ENCODE assay signal across 8 mouse cellular contexts in genomic region chr14:76151820-76152161, GRCm38 (mm10). TPM values are rescaled to one million over a fixed set of nuclear protein-coding genes. Genes with fewer than 3 reads are reported as not detected.
A peak's percentile ranks its signal among the peaks of the same experiment; 100 is the strongest.
DNase-seq lines count a peak whose midpoint lies in the region; ATAC-seq and TF ChIP-seq lines count a peak whose summit lies in the region.

No protein-coding gene starts in this region.

- H3K36me3 ChIP-seq in megakaryocyte, embryonic 14.5 days (replicated peaks; ENCODE audit: low read length): no peaks in the 10 kb centered on the region
- H3K36me3 ChIP-seq in limb, embryonic 14.5 days (ENCODE audit: control insufficient read depth, insufficient read depth, low read length): no peaks in the 10 kb centered on the region
- H3K36me3 ChIP-seq in stomach, embryonic 15.5 days: no peaks in the 10 kb centered on the region

- peak overlapping the region; percentile 70 for H3K4me2 ChIP-seq in limb, embryonic 14.5 days (replicated peaks; ENCODE audit: low read depth, low read length, severe bottlenecking)
- H3K4me2 ChIP-seq in stomach, embryonic 15.5 days: peak overlapping the region; percentile 63

- peak overlapping the region; percentile 77 for H3K4me3 ChIP-seq in cerebellum, adult 2 months (replicated peaks; ENCODE audit: insufficient read depth, low read depth, low read length)
- peak overlapping the region; percentile 95 for H3K4me3 ChIP-seq in megakaryocyte, embryonic 14.5 days (replicated peaks)
- H3K4me3 ChIP-seq in limb, embryonic 14.5 days (replicated peaks; ENCODE audit: low read length): peak overlapping the region; percentile 75
- peak overlapping the region; percentile 73 for H3K4me3 ChIP-seq in stomach, embryonic 15.5 days (replicated peaks)

- no peaks in the 10 kb centered on the region for H3K27me3 ChIP-seq in cerebellum, adult 2 months (ENCODE audit: control insufficient read depth, insufficient read depth, low read length)
- peaks cover 9% of the 10 kb centered on the region for H3K27me3 ChIP-seq in megakaryocyte, embryonic 14.5 days (replicated peaks)
- H3K27me3 ChIP-seq in limb, embryonic 14.5 days (ENCODE audit: control insufficient read depth, insufficient read depth, low read length): no peaks in the 10 kb centered on the region
- H3K27me3 ChIP-seq in stomach, embryonic 15.5 days (replicated peaks): no peaks in the 10 kb centered on the region

- ATAC-seq in megakaryocyte, adult 5-6 weeks (ENCODE audit: poor library complexity, severe bottlenecking): no peak
- ATAC-seq in limb, embryonic 14.5 days (ENCODE audit: low FRiP score, low read depth): no peak
- no peak for ATAC-seq in stomach, embryonic 15.5 days (ENCODE audit: insufficient read depth, low FRiP score, low read depth)

- peak overlapping the region; percentile 84 for H3K9ac ChIP-seq in limb, embryonic 14.5 days (ENCODE audit: low read depth, low read length, severe bottlenecking)
- H3K9ac ChIP-seq in stomach, embryonic 15.5 days: no peak overlapping the region; the same call in 1 of the 2 replicates

- H3K9me3 ChIP-seq in megakaryocyte, embryonic 14.5 days: no peaks in the 10 kb centered on the region
- no peaks in the 10 kb centered on the region for H3K9me3 ChIP-seq in limb, embryonic 14.5 days (ENCODE audit: control insufficient read depth, low read length)
- H3K9me3 ChIP-seq in stomach, embryonic 15.5 days: no peaks in the 10 kb centered on the region

- H3K4me1 ChIP-seq in cerebellum, adult 2 months (ENCODE audit: control insufficient read depth, insufficient read depth, low read length): peaks cover 3% of the 10 kb centered on the region; the same call in 1 of the 2 replicates
- peaks cover 39% of the 10 kb centered on the region for H3K4me1 ChIP-seq in megakaryocyte, embryonic 14.5 days
- peaks cover 11% of the 10 kb centered on the region; the same call in 1 of the 2 replicates for H3K4me1 ChIP-seq in limb, embryonic 14.5 days (ENCODE audit: control insufficient read depth, insufficient read depth, low read length)
- peaks cover 14% of the 10 kb centered on the region for H3K4me1 ChIP-seq in stomach, embryonic 15.5 days

- no peak for TF ChIP-seq POLR2A in cerebellum, adult 2 months (IDR thresholded peaks at IDR 0.05; ENCODE audit: borderline replicate concordance, insufficient read depth, low read length)
- TF ChIP-seq POLR2A in limb, embryonic 14.5 days (IDR thresholded peaks at IDR 0.05; ENCODE audit: borderline replicate concordance, extremely low read depth, insufficient read depth, insufficient read length): no peak

- DNase-seq in cerebellum, adult 2 months: no peak
- DNase-seq in cerebellum, adult 18-20 months: no peak
- no peak for DNase-seq in limb, embryonic 14.5 days (ENCODE audit: low spot score)
- DNase-seq in right cerebral cortex, postnatal 14 days: no peak
- no peak for DNase-seq in T-cell, adult 2 months (ENCODE audit: low spot score)

- H3K27ac ChIP-seq in cerebellum, adult 2 months (ENCODE audit: insufficient read depth, low read length): peak overlapping the region; percentile 85; the same call in 1 of the 2 replicates
- H3K27ac ChIP-seq in limb, embryonic 14.5 days (replicated peaks; ENCODE audit: low read depth, low read length): peak overlapping the region; percentile 96
- H3K27ac ChIP-seq in stomach, embryonic 15.5 days: peak overlapping the region; percentile 100

- WGBS in cerebellum, adult 2 months: under 1% methylated on average over 10 of the region's 10 CpGs
- WGBS in limb, embryonic 14.5 days: 1% methylated on average over 10 of the region's 10 CpGs
- 2% methylated on average over 10 of the region's 10 CpGs for WGBS in stomach, embryonic 15.5 days

- TF ChIP-seq CTCF in cerebellum, adult 2 months (IDR thresholded peaks at IDR 0.05; ENCODE audit: borderline replicate concordance, insufficient read depth, low read depth, low read length): no peak

RNA-seq across cellular contexts. Expression of gene Nufip1, which starts 41.1 kb away (rescaled TPM):
- 6.9 and 7.0 TPM in 2 replicates for polyA plus RNA-seq in cerebellum, adult 2 months (2012; rRNA removed)
- polyA plus RNA-seq in megakaryocyte, embryonic 14.5 days (2012; ENCODE audit: insufficient read depth, low replicate concordance): 4.4 and 4.8 TPM in 2 replicates
- total RNA-seq in megakaryocyte, adult 5-6 weeks (2015): 11.5 and 13.3 TPM in 2 replicates
- 17.5 and 19.1 TPM in 2 replicates for total RNA-seq in megakaryocyte, adult 5-6 weeks (2017)
- 8.4 and 9.9 TPM in 2 replicates for polyA plus RNA-seq in limb, embryonic 14.5 days (2012; rRNA removed)
- polyA plus RNA-seq in limb, embryonic 14.5 days (2014; fragmentation: Nextera tagmentation; extraction: Ambion mirVana): 13.8 and 14.5 TPM in 2 replicates
- polyA plus RNA-seq in stomach, embryonic 15.5 days (2015; fragmentation: Nextera tagmentation; extraction: Ambion mirVana): 13.9 and 14.7 TPM in 2 replicates

RNA-seq across cellular contexts. Expression of gene Gpalpp1, which starts 41.2 kb away (rescaled TPM):
- 13.9 and 14.5 TPM in 2 replicates for polyA plus RNA-seq in cerebellum, adult 2 months (2012; rRNA removed)
- polyA plus RNA-seq in megakaryocyte, embryonic 14.5 days (2012; ENCODE audit: insufficient read depth, low replicate concordance): 1.1 and 1.9 TPM in 2 replicates
- 15.3 and 17.1 TPM in 2 replicates for total RNA-seq in megakaryocyte, adult 5-6 weeks (2015)
- 31.9 and 35.3 TPM in 2 replicates for total RNA-seq in megakaryocyte, adult 5-6 weeks (2017)
- polyA plus RNA-seq in limb, embryonic 14.5 days (2012; rRNA removed): 9.0 and 10.6 TPM in 2 replicates
- polyA plus RNA-seq in limb, embryonic 14.5 days (2014; fragmentation: Nextera tagmentation; extraction: Ambion mirVana): 12.7 and 12.9 TPM in 2 replicates
- polyA plus RNA-seq in stomach, embryonic 15.5 days (2015; fragmentation: Nextera tagmentation; extraction: Ambion mirVana): 10.0 and 11.2 TPM in 2 replicates
